Mouse (Mus musculus) forebrain, postnatal 0 days (tissue): ENCODE measurements around the gene Saa1. TPM values are rescaled to one million over a fixed set of nuclear protein-coding genes. Genes with fewer than 3 reads are reported as not detected.

ENCODE experiments used
- ATAC-seq: fragments of 200-750 bp; cut with Nextera tagmentation; 2 replicates; pipeline ENCODE4 v1.8.0; 2017; ENCODE audit warnings: mild to moderate bottlenecking, moderate library complexity
- DNase-seq: peaks from one replicate; pipeline ENCODE4 v3.0.0-alpha.2; 2015
- H3K27ac ChIP-seq: fragments of 300-500 bp; sonication (generic); 2 replicates; pipeline ENCODE4 v1.5.1; 2014; ENCODE audit warnings: low read depth, mild to moderate bottlenecking, antibody characterized with exemption, low read length, moderate library complexity, mixed read lengths
- H3K27me3 ChIP-seq: fragments of 300-500 bp; sonication (generic); 2 replicates; pipeline ENCODE4 v1.6.1; 2014; ENCODE audit warnings: mild to moderate bottlenecking, low read length, mixed read lengths; ENCODE audit not compliant: insufficient read depth
- H3K36me3 ChIP-seq: fragments of 300-500 bp; sonication (generic); 2 replicates; pipeline ENCODE4 v1.6.1; 2014; ENCODE audit warnings: mild to moderate bottlenecking, moderate library complexity; ENCODE audit not compliant: insufficient read depth
- H3K4me1 ChIP-seq: fragments of 300-500 bp; sonication (generic); 2 replicates; pipeline ENCODE4 v1.6.1; 2014; ENCODE audit warnings: antibody characterized with exemption; ENCODE audit not compliant: insufficient read depth
- H3K4me2 ChIP-seq: fragments of 300-500 bp; sonication (generic); 2 replicates; pipeline ENCODE4 v1.6.1; 2014; ENCODE audit warnings: low read depth, mild to moderate bottlenecking, moderate library complexity
- H3K4me3 ChIP-seq: fragments of 300-500 bp; sonication (generic); 2 replicates; pipeline ENCODE4 v1.5.1; 2014; ENCODE audit warnings: low read depth, low read length, mixed read lengths
- H3K9ac ChIP-seq: fragments of 300-500 bp; sonication (generic); 2 replicates; pipeline ENCODE4 v1.6.1; 2014; ENCODE audit warnings: mild to moderate bottlenecking
- H3K9me3 ChIP-seq: fragments of 300-500 bp; sonication (generic); 2 replicates; pipeline ENCODE4 v1.6.1; 2016; ENCODE audit warnings: low read length
- CTCF ChIP-seq: sonication (generic); IDR thresholded peaks from 2 replicates; pipeline ENCODE4 v1.5.1; 2016; ENCODE audit warnings: antibody characterized with exemption, control low read depth, low read depth
- WGBS: fragments of 180-500 bp; shearing (Covaris S2); extraction: QIAGEN DNeasy Blood & Tissue Kit; methylation state at CpG from one replicate; pipeline ENCODE4 v1.1.7; 2014; 5-methylcytosine and 5-hydroxymethylcytosine counted together
- polyA plus RNA-seq: library from polyadenylated mRNA; unstranded; fragments of >200 nt; fragmentation: Nextera tagmentation; extraction: Ambion mirVana; gene quantifications from 2 replicates; pipeline ENCODE4 v1.2.1, GENCODE M21; 2015
- total RNA-seq: library from RNA; depleted of rRNA; stranded (reverse); fragments of >200 nt; gene quantifications from 2 replicates; pipeline ENCODE4 v1.2.3, GENCODE M21; 2014

The Saa1 gene
- total and polyA plus RNA-seq, 2 experiments from 2014 or later, result 0.36 TPM; not detected in 1

GRCm38 (mm10) chr7:46734983-46735382 is 7.8 kb downstream of the Saa1 start:
- ATAC-seq, result no peak

GRCm38 (mm10) chr7:46732458-46732857 is 10.3 kb downstream of the Saa1 start, which contains the start of gene Saa4:
Gene Saa4 (minus strand): TSS chr7:46732603.
- Histone ChIP-seq H3K4me1 (no peaks in the 10 kb centered on the region), H3K27me3 (no peaks in the 10 kb centered on the region), H3K9me3 (no peaks in the 10 kb centered on the region), H3K9ac (no peak within 1 kb of the TSS), H3K4me3 (no peak within 1 kb of the TSS), H3K27ac (no peak within 1 kb of the TSS), H3K36me3 (no peaks in the 10 kb centered on the region), H3K4me2 (no peak within 1 kb of the TSS)
- ATAC-seq, result no peak
- DNase-seq, result no peak
- no peak for TF ChIP-seq CTCF
- 81% methylated on average over 4 of the region's 4 CpGs for WGBS

More at GRCm38 (mm10) chr7:46734983-46735382, 7.8 kb downstream of the Saa1 start:
- Histone ChIP-seq H3K36me3 (no peaks in the 10 kb centered on the region), H3K27me3 (no peaks in the 10 kb centered on the region), H3K9ac (no peak overlapping the region), H3K9me3 (no peaks in the 10 kb centered on the region), H3K27ac (no peak overlapping the region), H3K4me2 (no peak overlapping the region), H3K4me1 (no peaks in the 10 kb centered on the region), H3K4me3 (no peak overlapping the region)
- no peak for TF ChIP-seq CTCF
- WGBS, result 82% methylated on average over 2 of the region's 2 CpGs
- no peak for DNase-seq

GRCm38 (mm10) chr7:46727584-46727983 is 15.2 kb downstream of the Saa1 start:
- ATAC-seq (peak; percentile 48), DNase-seq (no peak)
- H3K9me3 ChIP-seq, result no peaks in the 10 kb centered on the region
- H3K4me2 ChIP-seq, result no peak overlapping the region
- H3K9ac ChIP-seq, result no peak overlapping the region
- 73% methylated on average over 1 of the region's 1 CpGs for WGBS
- H3K27me3 ChIP-seq, result no peaks in the 10 kb centered on the region
- H3K27ac ChIP-seq, result no peak overlapping the region
- no peaks in the 10 kb centered on the region for H3K36me3 ChIP-seq
- H3K4me1 ChIP-seq, result no peaks in the 10 kb centered on the region
- no peak overlapping the region for H3K4me3 ChIP-seq
- TF ChIP-seq CTCF, result no peak

- no peaks in the 10 kb centered on the region for H3K36me3 ChIP-seq
- H3K9me3 ChIP-seq, result no peaks in the 10 kb centered on the region
- no peak overlapping the region for H3K4me2 ChIP-seq
- 66% methylated on average over 5 of the region's 5 CpGs for WGBS
- no peak overlapping the region for H3K27ac ChIP-seq
- H3K4me3 ChIP-seq, result no peak overlapping the region
- no peak overlapping the region for H3K9ac ChIP-seq
- no peaks in the 10 kb centered on the region for H3K4me1 ChIP-seq
- no peaks in the 10 kb centered on the region for H3K27me3 ChIP-seq
- ATAC-seq (no peak), DNase-seq (no peak)
- no peak for TF ChIP-seq CTCF
Observed at GRCm38 (mm10) chr7:46724396-46724795, 18.4 kb downstream of the Saa1 start.

GRCm38 (mm10) chr7:46723849-46724248 is 18.9 kb downstream of the Saa1 start:
- TF ChIP-seq CTCF, result no peak
- Histone ChIP-seq H3K4me2 (no peak overlapping the region), H3K36me3 (no peaks in the 10 kb centered on the region), H3K27ac (no peak overlapping the region), H3K27me3 (no peaks in the 10 kb centered on the region), H3K4me1 (no peaks in the 10 kb centered on the region), H3K4me3 (no peak overlapping the region), H3K9me3 (no peaks in the 10 kb centered on the region), H3K9ac (no peak overlapping the region)
- WGBS, result 86% methylated on average over 3 of the region's 3 CpGs
- DNase-seq, result no peak
- ATAC-seq, result no peak

- Histone ChIP-seq H3K27ac (no peak overlapping the region), H3K9ac (no peak overlapping the region), H3K27me3 (no peaks in the 10 kb centered on the region), H3K4me2 (no peak overlapping the region), H3K4me3 (no peak overlapping the region), H3K9me3 (no peaks in the 10 kb centered on the region), H3K4me1 (no peaks in the 10 kb centered on the region), H3K36me3 (no peaks in the 10 kb centered on the region)
- no peak for TF ChIP-seq CTCF
- DNase-seq, result no peak
- no peak for ATAC-seq
- 96% methylated on average over 6 of the region's 6 CpGs for WGBS
Observed at GRCm38 (mm10) chr7:46723354-46723753, 19.4 kb downstream of the Saa1 start.

GRCm38 (mm10) chr7:46720460-46720859 is 22.3 kb downstream of the Saa1 start:
- H3K36me3 ChIP-seq, result no peaks in the 10 kb centered on the region
- no peak for TF ChIP-seq CTCF
- H3K4me3 ChIP-seq, result no peak overlapping the region
- H3K4me2 ChIP-seq, result no peak overlapping the region
- H3K27ac ChIP-seq, result no peak overlapping the region
- peak; percentile 46 for DNase-seq
- 54% methylated on average over 9 of the region's 9 CpGs for WGBS
- no peaks in the 10 kb centered on the region for H3K4me1 ChIP-seq
- ATAC-seq, result peak; percentile 42
- H3K27me3 ChIP-seq, result no peaks in the 10 kb centered on the region
- no peaks in the 10 kb centered on the region for H3K9me3 ChIP-seq
- no peak overlapping the region for H3K9ac ChIP-seq

- Histone ChIP-seq H3K4me3 (no peak overlapping the region), H3K9ac (no peak overlapping the region), H3K27ac (no peak overlapping the region), H3K36me3 (no peaks in the 10 kb centered on the region), H3K4me1 (no peaks in the 10 kb centered on the region), H3K27me3 (no peaks in the 10 kb centered on the region), H3K4me2 (no peak overlapping the region), H3K9me3 (no peaks in the 10 kb centered on the region)
- DNase-seq, result no peak
- 80% methylated on average over 7 of the region's 7 CpGs for WGBS
- TF ChIP-seq CTCF, result no peak
- no peak for ATAC-seq
Observed at GRCm38 (mm10) chr7:46719526-46719925, 23.3 kb downstream of the Saa1 start.
